Mouse (Mus musculus) hindbrain, embryonic 13.5 days (tissue): ENCODE measurements around the gene Pyroxd2. TPM values are rescaled to one million over a fixed set of nuclear protein-coding genes. Genes with fewer than 3 reads are reported as not detected.

Source experiments
- ATAC-seq: fragments of 200-750 bp; cut with Nextera tagmentation; 2 replicates; pipeline ENCODE4 v1.8.0; 2017; ENCODE audit warnings: moderate TSS enrichment; ENCODE audit not compliant: low FRiP score
- H3K27ac ChIP-seq: fragments of 300-500 bp; sonication (generic); 2 replicates; pipeline ENCODE4 v1.5.1; 2015; ENCODE audit warnings: inconsistent platforms, mild to moderate bottlenecking, moderate library complexity
- H3K27me3 ChIP-seq: fragments of 300-500 bp; sonication (generic); 2 replicates; pipeline ENCODE4 v1.6.1; 2015; ENCODE audit warnings: mild to moderate bottlenecking, inconsistent platforms
- H3K36me3 ChIP-seq: fragments of 300-500 bp; sonication (generic); 2 replicates; pipeline ENCODE4 v1.6.1; 2015; ENCODE audit warnings: mild to moderate bottlenecking, inconsistent platforms
- H3K4me1 ChIP-seq: fragments of 300-500 bp; sonication (generic); replicated peaks from 2 replicates; pipeline ENCODE4 v1.6.1; 2015; ENCODE audit warnings: inconsistent platforms
- H3K4me2 ChIP-seq: fragments of 300-500 bp; sonication (generic); 2 replicates; pipeline ENCODE4 v1.6.1; 2015; ENCODE audit warnings: inconsistent platforms, mild to moderate bottlenecking, moderate library complexity
- H3K4me3 ChIP-seq: fragments of 300-500 bp; sonication (generic); 2 replicates; pipeline ENCODE4 v1.5.1; 2015; ENCODE audit warnings: mild to moderate bottlenecking, inconsistent platforms
- H3K9ac ChIP-seq: fragments of 300-500 bp; sonication (generic); 2 replicates; pipeline ENCODE4 v1.6.1; 2015; ENCODE audit warnings: mild to moderate bottlenecking, inconsistent platforms
- H3K9me3 ChIP-seq: fragments of 300-500 bp; sonication (generic); 2 replicates; pipeline ENCODE4 v1.6.1; 2016; ENCODE audit warnings: inconsistent platforms
- WGBS: fragments of 180-500 bp; shearing (Covaris S2); methylation state at CpG from one replicate; pipeline ENCODE4 v1.1.7; 2015; 5-methylcytosine and 5-hydroxymethylcytosine counted together
- polyA plus RNA-seq: library from polyadenylated mRNA; unstranded; fragments of >200 nt; fragmentation: Nextera tagmentation; extraction: Ambion mirVana; gene quantifications from 2 replicates; pipeline ENCODE4 v1.2.1, GENCODE M21; 2015

Pyroxd2 gene
- polyA plus RNA-seq, 1 experiment from 2014 or later, result 2.2 TPM

- H3K27ac ChIP-seq, result no peak overlapping the region
- H3K4me2 ChIP-seq, result no peak overlapping the region
- WGBS, result 95% methylated on average over 3 of the region's 3 CpGs
- no peak for ATAC-seq
- no peak overlapping the region for H3K9ac ChIP-seq
- H3K4me3 ChIP-seq, result no peak overlapping the region
- no peaks in the 10 kb centered on the region for H3K9me3 ChIP-seq
- peaks cover 27% of the 10 kb centered on the region for H3K27me3 ChIP-seq
- H3K36me3 ChIP-seq, result no peaks in the 10 kb centered on the region
- H3K4me1 ChIP-seq, result peaks cover 20% of the 10 kb centered on the region
Measured at GRCm38 (mm10) chr19:42677452-42677851, 75.1 kb downstream of the Pyroxd2 start.

- H3K9me3 ChIP-seq, result no peaks in the 10 kb centered on the region
- no peaks in the 10 kb centered on the region for H3K36me3 ChIP-seq
- H3K4me2 ChIP-seq, result no peak overlapping the region
- H3K27me3 ChIP-seq, result peaks cover 32% of the 10 kb centered on the region
- WGBS, result 94% methylated on average over 3 of the region's 3 CpGs
- no peak overlapping the region for H3K4me3 ChIP-seq
- H3K27ac ChIP-seq, result no peak overlapping the region
- peaks cover 25% of the 10 kb centered on the region for H3K4me1 ChIP-seq
- ATAC-seq, result no peak
- no peak overlapping the region for H3K9ac ChIP-seq
Measured at GRCm38 (mm10) chr19:42676931-42677330, 75.6 kb downstream of the Pyroxd2 start.

Other genes with a start within 250 kb of the Pyroxd2 start
- 15.8 and 18.1 TPM in 2 replicates for gene R3hcc1l, start 234.0 kb downstream of the Pyroxd2 start, polyA plus RNA-seq
- gene Loxl4, start 140.0 kb downstream of the Pyroxd2 start, polyA plus RNA-seq, result 0.05 and 0.13 TPM in 2 replicates
- 11.4 and 12.2 TPM in 2 replicates for gene Hps1, start 27.2 kb upstream of the Pyroxd2 start, polyA plus RNA-seq